Mouse (Mus musculus) naive thymus-derived CD4-positive, alpha-beta T cell, adult 2 months (primary cell): ENCODE measurements at regions not wholly inside any gene's neighbourhood (a gene's known extent, or its start where the extent isn't known, plus 50 kb on each side); places are given as distances from the start of the nearest gene placed in this dataset.

Experiments
- DNase-seq: peaks from one replicate; pipeline ENCODE4 v3.0.0-alpha.2; 2011; ENCODE audit warnings: low read depth

DNA sequence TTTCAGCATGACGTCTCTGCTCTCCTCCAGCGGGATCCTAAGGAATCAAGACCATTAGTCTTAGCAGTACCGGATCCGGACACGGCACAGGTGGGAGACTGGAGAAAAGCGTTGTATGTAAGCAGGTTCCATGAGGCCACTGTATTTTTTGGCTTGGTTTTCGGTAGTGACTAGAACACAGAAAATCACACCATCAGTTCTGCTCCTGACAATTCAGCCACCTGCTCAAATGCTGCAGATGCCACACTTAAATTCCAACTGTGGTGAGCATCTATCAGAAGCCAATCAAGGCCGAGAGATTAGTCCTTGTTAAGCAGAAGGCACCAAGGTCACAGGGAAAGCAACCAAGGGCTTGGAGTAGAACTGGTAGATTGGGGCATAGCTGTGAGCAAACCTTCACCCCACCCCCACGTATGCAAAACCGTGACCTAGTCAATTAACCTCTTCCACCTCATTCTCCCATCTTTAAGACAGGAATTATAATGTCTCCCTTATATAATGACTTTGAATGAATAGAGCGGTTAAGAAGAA lies 452.2 kb downstream of the Bnc2 start:
- no peak for DNase-seq

DNA sequence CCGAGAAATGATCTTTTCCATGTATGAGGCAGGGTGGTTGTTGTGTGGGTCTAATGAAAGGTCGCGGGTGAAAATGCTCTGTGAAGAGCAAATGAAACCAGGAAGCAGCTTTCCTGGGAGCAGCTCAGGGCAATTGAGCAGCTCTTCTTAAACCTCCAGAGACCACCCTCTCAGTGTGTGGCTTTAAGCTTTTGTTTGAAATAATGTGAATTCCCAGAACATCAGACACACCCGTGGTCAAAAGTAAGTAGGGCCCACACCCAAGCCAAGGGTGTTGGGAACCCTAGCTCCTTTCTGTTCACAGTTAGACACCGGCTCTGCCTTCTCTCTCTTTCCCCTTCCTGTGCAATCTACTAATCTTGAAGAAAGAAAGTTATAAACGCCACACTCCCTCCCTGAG lies 450.5 kb downstream of the Bnc2 start:
- no peak for DNase-seq
